Mouse (Mus musculus) adrenal gland, adult 8-10 months (tissue): ENCODE measurements around the gene Fam216a. TPM values are rescaled to one million over a fixed set of nuclear protein-coding genes. Genes with fewer than 3 reads are reported as not detected.
"Not testable (repeated sequence)": the region's sequence is repeated elsewhere in the genome, so short reads cannot be mapped to it uniquely, and the experiment has no call there.

Experiments
- DNase-seq: peaks from one replicate; pipeline ENCODE4 v3.0.0; 2022
- total RNA-seq, 4 experiments: library from RNA; stranded (reverse); gene quantifications; 2 replicates each; pipeline ENCODE4 v1.2.4; 2022

The Fam216a gene
- total RNA-seq = 10 to 100 TPM; 31.1 to 45.8 (median 38.8) TPM

- peak; percentile 98 for DNase-seq
Observed at GRCm38 (mm10) chr5:122372192-122372769, at the start of gene Fam216a. Gene Fam216a (minus strand): TSS chr5:122372364.

GRCm38 (mm10) chr5:122421271-122422068 lies 49.3 kb upstream of the Fam216a start, which contains the start of gene Anapc7:
Gene Anapc7 (plus strand): TSS chr5:122421693.
- DNase-seq = no peak

DNA sequence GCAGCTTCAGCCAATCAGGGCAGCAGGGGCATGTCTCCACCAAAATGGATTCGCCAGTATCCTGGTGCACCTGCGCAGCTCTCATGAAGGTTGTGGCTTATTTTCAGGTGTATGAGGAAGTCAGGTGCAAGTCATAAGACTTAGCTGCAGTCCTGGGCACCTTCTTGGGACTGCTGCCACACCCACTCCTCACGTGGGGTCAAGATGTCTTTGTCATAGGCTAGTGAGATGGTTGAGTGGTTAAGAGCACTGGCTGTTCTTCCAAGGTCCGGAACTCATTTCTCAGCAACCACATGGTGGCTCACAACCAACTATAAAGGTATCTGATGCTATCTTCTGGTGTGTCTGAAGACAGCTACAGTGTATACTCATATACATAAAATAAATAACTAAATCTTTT lies 48.5 kb upstream of the Fam216a start:
- DNase-seq = not testable (repeated sequence)

DNA sequence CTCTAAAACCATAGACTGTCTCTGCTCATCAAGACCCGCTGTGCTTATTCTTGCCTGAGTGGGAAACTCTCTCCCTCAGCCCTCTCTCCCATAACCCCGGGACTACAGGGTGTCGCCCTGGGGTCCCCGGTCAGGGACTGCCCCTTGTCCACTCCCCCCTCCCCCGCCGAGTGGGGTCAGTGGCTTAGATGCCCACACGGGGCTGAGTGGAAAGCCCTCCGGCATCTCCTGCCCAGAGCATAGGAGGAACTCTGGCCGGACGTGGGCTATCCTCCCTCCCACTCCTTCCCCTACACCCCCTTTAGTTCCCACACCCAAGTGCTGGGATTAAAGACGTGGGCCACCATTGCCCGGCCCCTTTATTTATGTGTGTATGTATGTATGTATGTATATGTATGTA lies 43.3 kb upstream of the Fam216a start:
- no peak for DNase-seq

DNA sequence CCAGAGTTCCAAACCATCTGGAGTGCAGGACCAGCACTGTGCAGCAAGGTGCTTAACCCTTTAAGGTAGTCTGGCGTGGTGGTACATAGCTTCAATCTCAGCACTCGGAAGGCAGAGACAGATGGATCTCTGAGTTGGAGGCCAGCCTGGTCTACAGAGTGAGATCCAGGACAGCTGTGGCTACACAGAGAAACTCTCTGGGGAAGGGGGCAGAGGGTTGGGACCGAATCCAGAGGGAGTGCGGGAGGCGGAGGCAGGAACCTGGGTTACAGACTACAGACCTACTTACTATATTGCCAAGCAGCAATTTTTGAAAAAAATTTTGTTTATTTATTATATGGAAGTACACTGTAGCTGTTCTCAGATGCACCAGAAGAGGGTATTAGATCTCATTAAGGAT lies 42.2 kb upstream of the Fam216a start:
- DNase-seq = no peak

- DNase-seq = no peak
Observed at GRCm38 (mm10) chr5:122412826-122413225, 40.7 kb upstream of the Fam216a start.

DNA sequence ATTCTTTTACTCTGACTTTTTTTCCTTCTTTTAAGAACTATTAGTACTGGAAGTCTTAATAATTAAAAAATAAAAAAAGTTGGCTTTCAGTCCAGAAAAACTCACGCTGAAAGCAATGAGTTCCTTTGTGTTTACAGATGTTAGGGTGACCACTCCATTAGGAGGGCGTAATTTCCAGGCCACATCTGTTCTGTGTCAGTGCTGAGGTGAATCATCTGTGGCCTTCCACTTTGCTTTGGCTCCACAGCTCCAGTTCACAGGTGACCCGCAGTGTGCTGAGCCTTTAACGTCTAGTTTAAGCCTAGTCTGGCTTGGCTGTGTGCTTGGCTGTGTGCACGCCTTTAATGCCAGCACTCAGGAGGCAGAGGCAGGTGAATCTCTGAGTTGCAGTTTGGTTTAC lies 39.7 kb upstream of the Fam216a start:
- DNase-seq = no peak

DNA sequence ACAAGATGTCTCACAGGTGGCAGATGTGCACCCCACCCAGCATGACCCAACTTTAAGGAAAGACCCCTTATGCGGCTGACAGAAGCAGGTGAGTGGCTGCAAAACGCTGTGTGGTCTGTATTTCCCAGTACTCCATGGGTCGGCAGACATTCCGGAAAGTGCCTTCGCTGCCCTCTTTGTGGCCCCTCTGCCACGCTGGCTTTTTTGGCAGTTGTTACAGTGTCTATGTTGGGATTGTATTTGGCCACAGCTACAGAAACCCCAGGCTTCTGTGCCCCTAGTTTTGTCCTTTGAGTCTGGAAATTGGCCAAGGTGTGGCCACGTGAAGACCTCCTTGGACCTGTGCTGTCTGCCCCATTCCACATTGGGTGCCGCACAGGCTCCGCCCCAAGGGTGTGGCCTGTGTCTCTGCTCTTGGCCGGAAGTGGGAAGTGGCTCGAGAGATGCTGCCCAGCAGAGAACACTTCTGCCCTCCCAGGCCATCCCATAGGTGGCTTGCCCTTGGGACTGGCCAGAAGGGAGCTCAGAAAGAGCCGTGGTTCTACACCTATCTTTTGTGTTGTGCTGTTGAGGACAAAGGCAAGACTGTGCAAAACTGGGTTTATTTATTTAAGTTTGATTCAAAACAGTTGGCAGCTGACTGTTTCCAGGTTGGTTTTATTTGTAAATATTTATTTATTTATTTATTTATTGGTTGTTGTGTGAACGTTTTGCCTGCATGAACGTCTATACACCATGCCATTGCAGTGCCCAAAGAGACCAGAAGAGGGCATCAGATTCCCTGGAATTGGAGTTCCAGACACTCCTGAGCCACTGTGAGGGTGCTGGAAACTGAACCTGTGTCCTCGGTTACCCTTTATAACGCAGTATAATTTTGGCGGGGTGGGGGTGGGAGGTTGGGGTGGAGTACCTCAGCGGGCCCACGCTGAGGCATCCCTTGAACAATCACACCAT lies 37.8 kb upstream of the Fam216a start:
- DNase-seq = no peak

GRCm38 (mm10) chr5:122405537-122405936 lies 33.4 kb upstream of the Fam216a start:
- no peak for DNase-seq

DNA sequence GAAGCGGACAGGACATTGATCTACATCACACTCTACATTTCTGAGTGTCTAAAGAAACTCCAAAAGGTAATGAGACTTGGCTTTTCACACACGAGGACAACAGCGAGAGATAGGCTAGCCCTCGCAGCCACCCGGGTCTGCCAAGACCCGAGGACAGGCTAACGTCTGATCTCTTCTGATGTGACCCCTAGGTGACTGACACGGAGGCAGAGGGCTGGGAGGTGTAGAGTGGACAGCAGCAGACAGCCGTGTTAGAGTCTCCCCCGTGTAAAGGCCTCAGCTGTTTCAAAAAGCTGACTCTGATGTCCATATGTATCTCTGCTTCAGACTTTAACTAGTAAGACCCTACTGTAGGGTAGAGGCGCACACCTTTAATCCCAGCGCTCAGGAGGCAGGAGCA lies 31.2 kb upstream of the Fam216a start:
- no peak for DNase-seq

GRCm38 (mm10) chr5:122402772-122403171 lies 30.6 kb upstream of the Fam216a start:
- no peak for DNase-seq

DNA sequence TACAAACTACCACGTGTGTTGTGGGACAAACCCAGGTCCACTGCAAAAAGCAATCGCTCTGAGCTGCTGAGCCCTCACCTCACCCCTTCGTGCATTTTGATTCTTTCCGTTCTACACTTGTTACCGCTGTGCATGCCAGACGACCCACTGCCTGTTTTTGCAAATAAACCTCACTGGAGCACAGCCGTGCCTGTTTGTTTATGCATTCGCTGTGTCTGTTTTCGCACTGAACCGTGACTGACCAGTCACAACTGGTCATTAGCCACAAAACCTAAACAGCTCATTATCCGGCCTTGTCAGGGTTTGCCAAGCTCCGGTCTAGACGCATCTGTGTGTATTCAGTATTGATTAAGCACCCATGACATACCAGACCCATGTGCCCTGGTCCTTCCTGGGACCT lies 30.0 kb upstream of the Fam216a start:
- DNase-seq = no peak

GRCm38 (mm10) chr5:122401303-122401640 lies 29.1 kb upstream of the Fam216a start:
- DNase-seq = peak; percentile 59

DNA sequence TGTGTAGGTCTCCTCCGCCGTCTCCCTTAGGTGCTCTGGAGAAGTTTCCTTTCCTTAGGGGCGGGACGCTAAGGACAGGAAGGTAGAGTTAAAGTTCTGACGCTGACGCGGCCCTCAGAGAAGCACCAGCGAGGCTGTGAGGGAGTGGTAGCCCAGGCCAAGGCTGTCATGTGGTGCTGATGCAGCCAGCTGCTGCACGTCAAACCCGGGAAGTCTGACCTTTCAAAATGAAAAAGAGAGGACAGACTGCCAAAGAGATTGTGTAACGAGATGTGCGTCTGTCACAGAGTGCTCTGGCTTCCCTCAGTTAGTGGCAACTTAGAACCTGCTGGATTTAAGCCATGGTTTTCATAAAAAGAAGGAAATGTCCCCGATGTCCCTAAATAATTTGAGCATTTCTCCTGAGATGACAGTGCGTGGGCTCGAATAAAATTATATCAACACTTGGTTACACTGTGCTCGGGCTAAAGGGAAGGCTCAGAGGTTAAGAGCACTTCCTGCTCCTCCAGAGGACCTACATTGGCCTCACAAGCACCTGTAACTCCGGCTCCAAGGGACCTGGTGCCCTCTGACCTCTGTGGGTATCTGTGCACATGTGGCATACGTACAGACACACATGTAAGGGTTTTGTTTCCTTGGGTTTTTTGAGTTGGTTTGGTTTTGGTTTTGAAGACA lies 28.6 kb upstream of the Fam216a start:
- peak; percentile 90 for DNase-seq

DNA sequence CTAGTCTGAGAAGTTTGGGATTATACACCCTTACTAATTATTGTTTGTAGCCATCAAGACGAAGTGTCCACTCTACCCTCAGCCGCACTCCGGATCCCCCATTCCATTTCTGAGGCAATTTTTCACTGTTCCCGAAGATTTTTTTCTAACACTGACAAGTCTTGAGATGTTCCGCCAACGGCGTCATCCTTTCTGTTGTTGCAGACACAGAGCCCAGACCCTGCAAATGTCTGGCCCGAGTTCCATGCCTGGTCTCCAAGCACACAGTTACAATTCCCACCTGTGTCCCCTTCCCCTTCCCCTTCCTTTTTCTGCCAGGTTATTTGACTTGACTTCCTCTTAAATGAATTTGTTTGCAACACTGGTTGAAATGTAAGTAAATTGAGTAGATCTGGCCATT lies 27.7 kb upstream of the Fam216a start:
- DNase-seq = no peak

- DNase-seq = no peak
Observed at GRCm38 (mm10) chr5:122397495-122397894, 25.3 kb upstream of the Fam216a start.

- DNase-seq = no peak
Observed at GRCm38 (mm10) chr5:122396791-122397190, 24.6 kb upstream of the Fam216a start.

DNA sequence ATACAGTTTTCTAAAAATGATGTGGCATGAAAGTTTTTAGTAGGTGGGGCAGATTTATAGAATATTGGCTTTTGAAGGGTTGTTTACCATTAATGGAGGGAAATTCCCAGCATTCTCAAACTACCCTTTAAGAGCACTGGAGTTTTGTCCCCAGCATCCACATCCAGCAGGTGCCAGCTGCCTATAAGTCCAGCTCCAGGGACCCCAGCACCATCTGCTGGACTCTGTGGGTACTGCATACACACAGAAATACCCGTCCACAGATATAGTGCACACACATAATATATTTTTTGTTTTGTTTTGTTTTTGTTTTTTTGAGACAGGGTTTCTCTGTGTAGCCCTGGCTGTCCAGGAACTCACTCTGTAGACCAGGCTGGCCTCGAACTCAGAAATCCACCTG lies 21.7 kb upstream of the Fam216a start:
- peak; percentile 58 for DNase-seq

GRCm38 (mm10) chr5:122392227-122393004 lies 20.3 kb upstream of the Fam216a start:
- DNase-seq = no peak

- peak; percentile 81 for DNase-seq
Observed at GRCm38 (mm10) chr5:122391786-122392180, 19.6 kb upstream of the Fam216a start, which contains the start of gene Arpc3. Gene Arpc3 (plus strand): TSS chr5:122391878.

GRCm38 (mm10) chr5:122391178-122391785 lies 19.1 kb upstream of the Fam216a start:
- no peak for DNase-seq
